Mouse (Mus musculus) lung, embryonic 14.5 days (tissue): ENCODE measurements around the gene Fto. TPM values are rescaled to one million over a fixed set of nuclear protein-coding genes. Genes with fewer than 3 reads are reported as not detected.

ENCODE experiments used
- ATAC-seq: fragments of 200-750 bp; cut with Nextera tagmentation; 2 replicates; pipeline ENCODE4 v1.8.0; 2017; ENCODE audit warnings: mild to moderate bottlenecking, moderate TSS enrichment, moderate library complexity; ENCODE audit not compliant: insufficient read depth
- DNase-seq: peaks from one replicate; pipeline ENCODE4 v3.0.0-alpha.2; 2015
- H3K27ac ChIP-seq: fragments of 300-500 bp; sonication (generic); 2 replicates; pipeline ENCODE4 v1.5.1; 2014; ENCODE audit warnings: low read depth, mild to moderate bottlenecking, moderate library complexity
- H3K27me3 ChIP-seq: fragments of 300-500 bp; sonication (generic); 2 replicates; pipeline ENCODE4 v1.6.1; 2014; ENCODE audit warnings: low read length, control low read depth; ENCODE audit not compliant: insufficient read depth
- H3K36me3 ChIP-seq: fragments of 300-500 bp; sonication (generic); 2 replicates; pipeline ENCODE4 v1.6.1; 2014; ENCODE audit warnings: control low read depth; ENCODE audit not compliant: insufficient read depth
- H3K4me1 ChIP-seq: fragments of 300-500 bp; sonication (generic); 2 replicates; pipeline ENCODE4 v1.6.1; 2014; ENCODE audit warnings: antibody characterized with exemption, control low read depth; ENCODE audit not compliant: insufficient read depth
- H3K4me2 ChIP-seq: fragments of 300-500 bp; sonication (generic); 2 replicates; pipeline ENCODE4 v1.6.1; 2014; ENCODE audit warnings: mild to moderate bottlenecking
- H3K4me3 ChIP-seq: fragments of 300-500 bp; sonication (generic); 2 replicates; pipeline ENCODE4 v1.5.1; 2014; ENCODE audit warnings: low read depth, low read length
- H3K9ac ChIP-seq: fragments of 300-500 bp; sonication (generic); 2 replicates; pipeline ENCODE4 v1.6.1; 2014
- H3K9me3 ChIP-seq: fragments of 300-500 bp; sonication (generic); 2 replicates; pipeline ENCODE4 v1.6.1; 2016; ENCODE audit warnings: low read depth, low read length, control low read depth
- CTCF ChIP-seq: IDR thresholded peaks from 2 replicates; pipeline ENCODE4 v1.5.1; 2016; ENCODE audit warnings: antibody characterized with exemption, low read depth
- WGBS: fragments of 180-500 bp; shearing (Covaris S2); extraction: QIAGEN DNeasy Blood & Tissue Kit; methylation state at CpG from one replicate; pipeline ENCODE4 v1.1.7; 2014; 5-methylcytosine and 5-hydroxymethylcytosine counted together
- polyA plus RNA-seq: library from polyadenylated mRNA; unstranded; fragments of >200 nt; fragmentation: Nextera tagmentation; extraction: Ambion mirVana; gene quantifications from 2 replicates; pipeline ENCODE4 v1.2.1, GENCODE M21; 2014

Gene Fto
- polyA plus RNA-seq, 1 experiment from 2014 or later = 104 TPM

DNA sequence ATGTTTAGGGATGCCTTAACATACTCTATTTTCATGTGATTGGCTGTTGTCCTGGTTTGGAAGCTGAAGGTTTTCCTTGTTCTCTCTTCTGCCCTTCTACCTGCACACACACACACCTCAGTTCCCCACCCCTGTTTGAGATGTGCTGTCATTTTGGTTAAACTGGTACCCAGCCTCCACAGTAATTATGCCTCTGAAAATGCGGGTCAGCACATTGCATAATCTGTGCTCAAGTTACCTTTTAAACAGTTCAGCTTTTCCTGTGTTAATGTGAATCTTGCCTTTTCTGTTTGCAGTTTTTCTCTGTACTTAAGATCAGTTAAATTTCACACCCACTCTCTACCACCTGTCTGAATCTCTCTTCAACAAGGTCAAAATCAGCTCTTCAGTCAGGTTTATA, 113.2 kb downstream of the Fto start:
- no peak overlapping the region for H3K27ac ChIP-seq
- H3K9ac ChIP-seq = no peak overlapping the region
- H3K4me3 ChIP-seq = no peak overlapping the region
- TF ChIP-seq CTCF = no peak
- WGBS = 70% methylated on average over 1 of the region's 1 CpGs
- H3K27me3 ChIP-seq = no peaks in the 10 kb centered on the region
- H3K9me3 ChIP-seq = no peaks in the 10 kb centered on the region
- no peak for ATAC-seq
- H3K4me2 ChIP-seq = no peak overlapping the region
- H3K36me3 ChIP-seq = no peaks in the 10 kb centered on the region
- no peak for DNase-seq
- H3K4me1 ChIP-seq = no peaks in the 10 kb centered on the region

DNA sequence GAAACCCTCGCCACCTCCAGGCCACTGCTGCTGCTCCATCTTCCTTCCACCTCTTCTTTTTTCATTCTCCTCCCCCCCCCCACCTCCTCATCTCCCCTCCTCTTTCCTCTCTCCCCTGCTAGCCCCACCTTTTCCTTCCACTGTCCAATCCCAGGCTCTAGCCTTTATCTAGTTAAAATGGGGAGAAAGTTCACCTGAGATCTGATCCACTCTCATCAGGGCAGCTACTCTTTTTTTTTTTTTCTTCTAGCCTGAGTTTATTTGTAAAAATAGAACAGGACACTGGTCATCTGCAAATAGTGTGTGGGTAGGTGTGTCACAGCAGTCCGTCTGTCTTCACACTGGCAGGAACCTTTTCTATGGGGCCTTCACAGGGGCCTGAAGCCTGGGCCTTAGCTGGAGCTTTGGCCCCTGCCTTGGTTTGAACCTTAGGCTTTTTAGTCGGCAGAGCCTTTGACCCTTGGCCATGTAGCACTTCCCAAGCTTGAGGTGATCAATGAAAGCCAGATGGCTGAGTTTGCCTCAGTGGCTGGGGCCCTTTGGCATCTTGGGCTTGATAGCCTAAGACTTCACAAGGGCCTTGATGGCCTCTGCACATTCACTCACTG, 117.1 kb downstream of the Fto start:
- Histone ChIP-seq H3K4me3 (no peak overlapping the region), H3K9ac (no peak overlapping the region), H3K9me3 (no peaks in the 10 kb centered on the region; the same call in 1 of the 2 replicates), H3K27me3 (no peaks in the 10 kb centered on the region), H3K27ac (no peak overlapping the region), H3K4me1 (no peaks in the 10 kb centered on the region), H3K4me2 (no peak overlapping the region), H3K36me3 (no peaks in the 10 kb centered on the region)
- ATAC-seq = no peak
- 97% methylated on average over 3 of the region's 3 CpGs for WGBS
- no peak for TF ChIP-seq CTCF
- no peak for DNase-seq

DNA sequence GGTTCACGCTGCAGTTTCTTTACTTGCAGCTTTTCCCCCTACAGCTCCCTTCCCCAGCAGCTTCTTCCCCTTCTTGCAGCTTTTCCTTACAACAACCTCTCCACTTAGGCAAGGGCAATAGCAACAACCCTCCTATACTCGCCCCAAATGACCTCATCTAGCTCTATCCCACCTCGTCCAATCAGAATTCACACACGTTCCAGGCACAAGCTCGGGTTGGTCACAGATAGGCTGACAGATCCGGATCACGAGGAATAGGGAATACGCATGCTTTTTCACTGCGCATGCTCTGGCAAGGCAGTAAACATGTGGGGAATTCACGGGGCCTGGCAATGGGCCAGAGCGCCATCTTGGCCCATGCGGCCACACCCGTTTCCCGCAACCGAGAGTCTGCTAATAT, 122.7 kb downstream of the Fto start:
- Histone ChIP-seq H3K4me3 (no peak overlapping the region), H3K9ac (no peak overlapping the region), H3K4me1 (no peaks in the 10 kb centered on the region), H3K27ac (no peak overlapping the region), H3K9me3 (no peaks in the 10 kb centered on the region; the same call in 1 of the 2 replicates), H3K27me3 (no peaks in the 10 kb centered on the region), H3K36me3 (no peaks in the 10 kb centered on the region), H3K4me2 (no peak overlapping the region)
- DNase-seq (no peak), ATAC-seq (no peak)
- 96% methylated on average over 15 of the region's 15 CpGs for WGBS
- no peak for TF ChIP-seq CTCF

DNA sequence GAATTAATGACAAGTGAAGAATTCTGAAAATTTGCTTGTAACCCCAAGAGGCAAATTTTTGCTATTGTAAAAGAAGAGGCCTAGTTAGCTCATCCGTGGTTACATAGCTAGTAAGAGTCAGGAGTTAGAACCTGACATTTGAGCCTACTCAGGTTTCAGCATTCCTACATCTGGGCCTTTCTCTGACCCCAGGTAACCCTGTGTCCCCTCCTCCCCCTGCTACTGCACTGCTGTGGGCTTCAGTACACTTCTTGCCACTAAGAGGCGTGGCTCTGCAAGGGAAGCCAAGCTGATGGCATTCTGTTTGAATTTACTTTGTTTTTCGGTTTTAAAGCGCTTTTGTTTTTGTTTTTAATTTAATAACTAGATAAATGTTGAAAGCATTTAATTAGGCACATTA, 130.6 kb downstream of the Fto start:
- WGBS = 51% methylated on average over 4 of the region's 4 CpGs
- no peaks in the 10 kb centered on the region for H3K27me3 ChIP-seq
- TF ChIP-seq CTCF = no peak
- H3K9me3 ChIP-seq = no peaks in the 10 kb centered on the region
- no peaks in the 10 kb centered on the region for H3K4me1 ChIP-seq
- no peak overlapping the region for H3K27ac ChIP-seq
- H3K9ac ChIP-seq = no peak overlapping the region
- DNase-seq (no peak), ATAC-seq (no peak)
- no peak overlapping the region for H3K4me2 ChIP-seq
- H3K4me3 ChIP-seq = no peak overlapping the region
- 0 out of 2 replicates have a peak, but pooled peaks cover 5% of the 10 kb centered on the region for H3K36me3 ChIP-seq

DNA sequence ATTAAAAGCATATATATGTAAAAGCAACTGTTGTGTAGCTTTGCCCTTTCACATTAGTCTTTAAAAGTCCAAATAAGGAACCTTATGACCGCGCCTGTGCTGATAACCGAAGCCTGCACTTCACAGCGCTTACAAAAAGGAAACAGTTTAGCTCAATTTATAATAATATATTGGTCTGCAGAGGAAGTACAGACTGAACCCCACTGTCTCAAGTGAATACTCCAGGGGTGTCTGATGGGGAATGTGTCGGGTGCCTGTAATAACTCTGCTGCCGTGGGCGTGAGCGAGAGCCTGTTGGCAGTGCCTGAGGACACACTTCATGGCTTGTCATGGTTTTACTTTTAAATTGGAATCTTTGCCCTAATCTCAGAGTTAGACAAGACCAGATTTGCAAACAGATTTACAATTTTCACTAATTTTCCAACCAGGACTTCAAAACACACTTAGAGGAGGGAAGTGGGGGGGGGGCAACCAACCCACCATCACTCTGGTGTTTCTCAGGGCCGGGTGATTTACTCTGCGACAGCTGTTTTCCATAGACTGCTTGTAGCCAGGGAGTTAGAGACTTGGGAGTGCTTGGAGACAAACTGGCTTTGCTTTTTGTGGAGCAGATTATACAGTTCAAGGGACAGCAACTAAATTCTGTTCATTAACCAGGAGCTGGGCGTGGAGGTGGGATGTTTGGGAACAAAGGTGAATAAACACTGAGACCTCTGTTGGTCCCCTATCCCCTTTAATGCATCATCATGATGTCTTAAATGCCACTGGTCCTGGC, 131.5 kb downstream of the Fto start:
- Histone ChIP-seq H3K4me2 (no peak overlapping the region), H3K27me3 (no peaks in the 10 kb centered on the region), H3K36me3 (0 out of 2 replicates have a peak, but pooled peaks cover 5% of the 10 kb centered on the region), H3K9me3 (no peaks in the 10 kb centered on the region), H3K4me3 (no peak overlapping the region), H3K4me1 (no peaks in the 10 kb centered on the region), H3K9ac (no peak overlapping the region), H3K27ac (no peak overlapping the region)
- ATAC-seq (no peak), DNase-seq (no peak)
- WGBS = 61% methylated on average over 11 of the region's 11 CpGs
- TF ChIP-seq CTCF = no peak

DNA sequence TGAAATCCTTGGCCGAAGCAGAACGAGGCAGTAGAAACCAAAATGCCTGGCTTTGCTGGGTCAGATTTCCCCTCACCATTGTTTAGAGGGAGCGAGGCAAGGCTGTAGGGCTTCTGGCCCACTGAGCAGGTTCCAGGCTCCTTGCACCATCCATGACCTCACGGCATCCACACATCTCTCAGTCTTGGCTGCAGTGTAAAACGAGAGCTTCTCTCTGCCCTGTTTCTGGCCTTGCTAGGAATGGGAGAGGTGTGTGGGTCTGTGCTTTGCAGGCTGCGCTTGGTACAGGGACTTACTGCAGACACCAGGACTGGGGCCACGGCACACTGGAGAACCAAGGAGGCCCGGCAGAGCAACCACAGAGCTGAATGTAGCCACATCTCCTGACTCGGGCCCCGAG, 132.2 kb downstream of the Fto start:
- DNase-seq = no peak

DNA sequence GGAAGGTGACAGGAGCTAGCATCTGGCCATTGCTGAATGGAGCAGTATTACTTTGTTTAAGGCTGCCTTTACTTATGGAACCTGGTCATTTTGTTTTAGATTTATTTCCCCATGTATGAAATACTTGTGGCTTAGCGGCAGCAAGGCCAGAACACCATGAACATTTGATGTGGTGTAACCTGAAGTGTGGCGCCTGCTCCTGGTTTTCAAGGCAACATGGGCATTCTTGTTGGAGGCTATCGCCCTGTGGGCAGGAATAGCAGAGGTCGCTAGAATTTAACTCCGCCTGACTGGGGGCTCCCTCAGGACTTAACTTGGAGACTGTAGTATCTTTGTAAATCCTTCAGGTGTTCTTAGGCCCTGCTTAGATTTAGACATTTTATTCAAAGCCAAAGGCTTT, 132.7 kb downstream of the Fto start:
- no peak for ATAC-seq
- H3K4me1 ChIP-seq = no peaks in the 10 kb centered on the region
- 86% methylated on average over 5 of the region's 5 CpGs for WGBS
- no peak overlapping the region for H3K27ac ChIP-seq
- no peak overlapping the region for H3K4me2 ChIP-seq
- no peak for DNase-seq
- TF ChIP-seq CTCF = no peak
- no peaks in the 10 kb centered on the region for H3K27me3 ChIP-seq
- 0 out of 2 replicates have a peak, but pooled peaks cover 5% of the 10 kb centered on the region for H3K36me3 ChIP-seq
- H3K9me3 ChIP-seq = no peaks in the 10 kb centered on the region
- H3K4me3 ChIP-seq = no peak overlapping the region
- no peak overlapping the region for H3K9ac ChIP-seq

More for the DNA sequence above, 132.2 kb downstream of the Fto start:
- H3K36me3 ChIP-seq = 0 out of 2 replicates have a peak, but pooled peaks cover 5% of the 10 kb centered on the region
- no peak for TF ChIP-seq CTCF
- no peak overlapping the region for H3K4me3 ChIP-seq
- no peak for ATAC-seq
- H3K4me2 ChIP-seq = no peak overlapping the region
- no peak overlapping the region for H3K27ac ChIP-seq
- WGBS = 74% methylated on average over 10 of the region's 10 CpGs
- no peak overlapping the region for H3K9ac ChIP-seq
- no peaks in the 10 kb centered on the region for H3K27me3 ChIP-seq
- no peaks in the 10 kb centered on the region for H3K4me1 ChIP-seq
- H3K9me3 ChIP-seq = no peaks in the 10 kb centered on the region
